Comparison of ENCODE assay signal across 18 mouse cellular contexts in the genomic region with DNA sequence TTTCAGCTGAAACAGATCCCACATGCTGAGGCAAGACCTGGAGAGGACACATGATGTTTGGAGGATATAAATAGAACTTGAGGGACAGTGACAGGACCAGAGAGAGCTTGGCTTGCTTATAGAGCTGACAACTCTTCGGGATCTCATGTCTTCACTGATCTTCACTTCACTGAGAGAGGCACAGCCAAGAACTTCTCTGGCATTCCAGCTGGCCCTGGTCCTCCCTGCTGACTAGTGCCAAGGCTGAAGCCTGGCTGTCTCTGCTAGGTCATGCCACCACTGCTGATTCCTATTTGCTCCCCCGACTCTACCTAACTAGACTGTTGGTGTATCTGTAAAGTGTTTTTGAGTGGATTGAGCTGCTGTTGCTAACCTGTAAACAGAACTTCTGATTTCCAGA.
DNase-seq lines count a peak whose midpoint lies in the region; ATAC-seq lines count a peak whose summit lies in the region.
"Had no signal": no experiment of that assay in that cellular context is flagged by ENCODE, and none has a peak within 500 bp of the region (broad histone marks: within the 10 kb centered on the region; RNA-seq: fewer than 3 reads in every experiment).

No protein-coding gene starts in this region.

- WGBS in heart, embryonic 11.5 days (ENCODE audit: insufficient replicate concordance) = 82% methylated on average over 2 of the region's 2 CpGs
- WGBS in heart, embryonic 10.5 days = 73% methylated on average over 2 of the region's 2 CpGs

- intact Hi-C loops in left cerebral cortex, postnatal 36 days (cut with DNase I) = no loop called here

- no peak overlapping the region for H3K4me3 ChIP-seq in heart, embryonic 11.5 days (ENCODE audit: low read depth, low read length)
- H3K4me3 ChIP-seq in heart, embryonic 10.5 days = no peak overlapping the region
- H3K4me3 ChIP-seq: embryonic facial prominence, embryonic 15.5 days; erythroblast, embryonic 14.5 days; forebrain, embryonic 10.5 days; heart, embryonic 15.5 days; hindbrain, embryonic 15.5 days had no signal

- H3K27ac ChIP-seq in heart, embryonic 11.5 days (ENCODE audit: low read depth, low read length) = no peak overlapping the region
- H3K27ac ChIP-seq in heart, embryonic 10.5 days = no peak overlapping the region
- H3K27ac ChIP-seq: embryonic facial prominence, embryonic 15.5 days; forebrain, embryonic 10.5 days; heart, embryonic 15.5 days; hindbrain, embryonic 15.5 days had no signal

- no peaks in the 10 kb centered on the region for H3K9me3 ChIP-seq in heart, embryonic 11.5 days (replicated peaks; ENCODE audit: control insufficient read depth, low read length)
- H3K9me3 ChIP-seq in heart, embryonic 10.5 days = no peaks in the 10 kb centered on the region
- H3K9me3 ChIP-seq: embryonic facial prominence, embryonic 15.5 days; forebrain, embryonic 10.5 days; heart, embryonic 15.5 days; hindbrain, embryonic 15.5 days had no signal

- ATAC-seq in heart, embryonic 11.5 days (replicated peaks; ENCODE audit: insufficient number of reproducible peaks, low FRiP score, low TSS enrichment) = no peak
- ATAC-seq: forebrain, embryonic 14.5 days; intestine, embryonic 16.5 days had no signal

- no peak overlapping the region for H3K4me2 ChIP-seq in heart, embryonic 11.5 days
- H3K4me2 ChIP-seq: embryonic facial prominence, embryonic 15.5 days; heart, embryonic 15.5 days; hindbrain, embryonic 15.5 days had no signal

- peak; percentile 7 to 15 for DNase-seq in cerebellum, postnatal 14 days
- no peak for DNase-seq in cerebellum, adult 18-20 months
- peak; percentile 92 for DNase-seq in heart, adult 11 months
- DNase-seq in heart, adult 9 months (ENCODE audit: low spot score in 2 of 2) = peak; percentile 6 to 12
- DNase-seq in heart, embryonic 10.5 days (ENCODE audit: low spot score) = no peak
- DNase-seq in left cerebral cortex, postnatal 36 days (ENCODE audit: low spot score in 2 of 2) = no peak
- DNase-seq: adrenal gland, postnatal 25 days; cerebellum, adult 2 months; embryo, embryonic 11 days; kidney, adult 2 months had no signal

- H3K4me1 ChIP-seq in heart, embryonic 11.5 days (ENCODE audit: control insufficient read depth, insufficient read depth, low read length) = no peaks in the 10 kb centered on the region
- no peaks in the 10 kb centered on the region for H3K4me1 ChIP-seq in heart, embryonic 10.5 days
- H3K4me1 ChIP-seq: embryonic facial prominence, embryonic 15.5 days; forebrain, embryonic 10.5 days; heart, embryonic 15.5 days; hindbrain, embryonic 15.5 days had no signal

- H3K36me3 ChIP-seq in heart, embryonic 11.5 days (ENCODE audit: control insufficient read depth, insufficient read depth, low read length) = no peaks in the 10 kb centered on the region
- no peaks in the 10 kb centered on the region for H3K36me3 ChIP-seq in heart, embryonic 10.5 days
- H3K36me3 ChIP-seq: embryonic facial prominence, embryonic 15.5 days; forebrain, embryonic 10.5 days; heart, embryonic 15.5 days; hindbrain, embryonic 15.5 days had no signal

- no peak overlapping the region for H3K9ac ChIP-seq in heart, embryonic 11.5 days (ENCODE audit: low read depth, low read length)
- H3K9ac ChIP-seq: embryonic facial prominence, embryonic 15.5 days; heart, embryonic 15.5 days; hindbrain, embryonic 15.5 days had no signal

- H3K27me3 ChIP-seq in heart, embryonic 11.5 days (ENCODE audit: control insufficient read depth, insufficient read depth, low read length) = no peaks in the 10 kb centered on the region
- H3K27me3 ChIP-seq in heart, embryonic 10.5 days (ENCODE audit: insufficient read depth, poor library complexity, severe bottlenecking) = no peaks in the 10 kb centered on the region
- H3K27me3 ChIP-seq: embryonic facial prominence, embryonic 15.5 days; heart, embryonic 15.5 days; hindbrain, embryonic 15.5 days had no signal

Comparison
In these comparisons a context has a peak if more than half of its experiments do, and no peak if none do; other contexts are left out.
1. DNase-seq: peak in cerebellum, postnatal 14 days (2 of 2), heart, adult 11 months (single experiment) and heart, adult 9 months (2 of 2); none in cerebellum, adult 18-20 months (0 of 2), heart, embryonic 10.5 days (single experiment) and left cerebral cortex, postnatal 36 days (0 of 2).